Mouse (Mus musculus) CD4-positive helper T cell, adult 2 months (primary cell): Measurements from ENCODE around the gene BC048403.
A peak's percentile ranks its signal among the peaks of the same experiment; 100 is the strongest.
"Not testable (repeated sequence)": the region's sequence is repeated elsewhere in the genome, so short reads cannot be mapped to it uniquely, and the experiment has no call there.

Experiments used
- DNase-seq: peaks from one replicate; pipeline ENCODE4 v3.0.0-alpha.2; 2012; ENCODE audit warnings: low read depth, missing footprints, low spot score

Gene BC048403

DNA sequence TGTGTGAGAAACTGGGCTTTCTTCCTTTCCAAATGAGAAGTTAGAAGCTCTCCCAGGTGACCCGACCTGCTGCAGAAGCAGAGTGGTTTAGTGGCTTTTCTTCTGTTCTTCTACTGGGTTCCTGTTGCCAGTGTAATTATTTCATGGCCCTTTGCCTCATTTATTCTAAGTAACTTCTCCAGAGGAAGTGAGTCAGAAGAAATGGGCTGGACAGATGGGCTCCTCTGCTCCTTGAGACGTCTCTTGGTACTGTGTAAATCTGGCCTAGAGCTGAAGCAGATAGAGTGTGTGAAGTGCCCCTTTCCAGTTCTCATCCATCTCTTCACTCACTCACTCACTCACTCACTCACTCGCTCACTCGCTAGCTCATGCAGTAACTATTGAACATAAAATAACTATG, 16.9 kb downstream of the BC048403 start:
- DNase-seq, result no peak

DNA sequence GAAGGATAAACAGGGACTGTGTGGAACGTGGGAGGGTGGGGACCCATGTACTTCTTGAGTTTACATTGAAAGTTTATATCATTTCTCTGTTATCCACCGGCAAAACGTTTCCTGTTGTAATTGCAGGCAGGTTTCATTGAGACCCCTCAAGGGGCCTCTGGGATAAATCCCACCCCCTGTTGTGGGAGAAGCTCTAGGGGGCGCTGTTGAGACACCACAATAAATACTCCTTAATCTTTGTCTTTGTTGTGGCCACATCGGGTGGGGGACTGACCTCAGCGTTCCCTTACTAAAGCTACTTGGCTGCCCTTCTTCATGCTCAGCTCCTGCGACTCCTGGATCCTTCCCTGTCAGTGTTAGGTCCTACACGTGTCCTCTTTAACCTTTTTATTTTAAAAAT, 19.4 kb downstream of the BC048403 start:
- no peak for DNase-seq

DNA sequence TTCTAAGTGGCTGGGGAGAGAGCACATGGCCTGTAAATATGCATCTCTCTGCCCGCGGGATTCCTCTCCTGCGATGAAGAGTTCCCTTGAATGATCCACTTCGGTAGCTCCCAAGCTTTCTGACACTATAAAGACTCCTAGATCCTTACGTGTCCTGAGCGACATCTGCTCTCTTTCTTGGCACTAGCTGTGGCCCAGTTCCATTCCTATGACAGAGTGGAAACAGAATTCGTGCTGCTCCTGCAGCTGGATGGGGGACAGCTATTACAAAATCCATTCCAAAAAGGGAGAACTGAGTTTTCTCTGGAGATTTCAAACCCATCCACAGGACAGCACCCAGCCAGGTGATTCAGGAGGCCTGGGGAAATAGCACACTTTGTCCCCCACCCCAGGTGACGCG, 22.4 kb downstream of the BC048403 start:
- no peak for DNase-seq

DNA sequence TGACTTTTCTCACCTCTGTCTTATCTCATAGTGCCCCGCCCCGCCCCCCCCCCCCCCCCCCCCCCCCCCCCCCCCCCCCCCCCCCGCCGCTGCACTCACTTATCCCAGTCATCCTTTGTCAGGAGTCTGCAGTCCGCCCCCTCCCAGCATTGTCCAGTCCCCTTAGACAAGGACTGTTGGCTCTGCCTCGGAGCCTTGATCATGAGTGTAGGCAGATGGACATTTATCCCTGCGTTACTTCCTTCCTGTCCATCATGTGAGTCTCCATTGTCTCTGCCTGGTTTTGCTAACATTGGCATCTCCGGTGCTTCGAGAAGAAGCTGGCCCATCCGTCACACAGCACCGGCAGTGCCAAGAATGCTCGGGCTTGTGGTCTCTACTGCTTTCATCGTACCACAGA, 23.5 kb downstream of the BC048403 start:
- peak; percentile 15 for DNase-seq

DNA sequence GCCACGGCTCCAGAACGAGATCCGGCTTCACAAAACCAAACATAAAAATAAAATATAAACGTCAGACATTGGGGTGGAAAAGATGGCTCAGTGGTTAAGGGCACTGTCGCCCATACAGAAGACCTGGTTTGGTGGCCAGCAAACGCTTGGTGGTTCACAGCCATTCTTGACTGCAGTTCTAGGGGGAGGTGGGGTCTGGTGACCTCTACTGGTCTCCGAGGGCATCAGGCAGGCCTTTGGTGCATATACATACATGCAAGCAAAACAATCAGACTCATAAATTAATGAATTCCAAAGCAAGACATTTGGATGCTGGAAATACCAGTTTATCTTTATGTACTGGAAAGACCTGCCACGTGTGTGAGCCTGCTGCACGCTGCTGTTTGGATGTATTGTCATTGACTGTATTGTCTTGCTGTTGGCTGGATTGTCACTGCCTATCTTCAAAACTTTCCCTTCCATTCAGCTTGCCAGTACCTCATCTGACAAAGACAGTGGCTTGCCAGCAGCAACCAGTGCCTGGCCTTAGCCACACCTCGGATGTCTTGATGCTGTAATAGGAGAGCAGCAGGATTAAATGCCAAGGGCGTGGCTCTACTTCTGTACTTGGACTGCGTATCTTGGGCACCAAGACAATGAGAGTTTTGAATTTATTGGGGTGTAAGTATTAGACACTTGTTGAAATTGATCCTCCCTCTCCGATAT, 24.9 kb downstream of the BC048403 start:
- DNase-seq, result no peak

DNA sequence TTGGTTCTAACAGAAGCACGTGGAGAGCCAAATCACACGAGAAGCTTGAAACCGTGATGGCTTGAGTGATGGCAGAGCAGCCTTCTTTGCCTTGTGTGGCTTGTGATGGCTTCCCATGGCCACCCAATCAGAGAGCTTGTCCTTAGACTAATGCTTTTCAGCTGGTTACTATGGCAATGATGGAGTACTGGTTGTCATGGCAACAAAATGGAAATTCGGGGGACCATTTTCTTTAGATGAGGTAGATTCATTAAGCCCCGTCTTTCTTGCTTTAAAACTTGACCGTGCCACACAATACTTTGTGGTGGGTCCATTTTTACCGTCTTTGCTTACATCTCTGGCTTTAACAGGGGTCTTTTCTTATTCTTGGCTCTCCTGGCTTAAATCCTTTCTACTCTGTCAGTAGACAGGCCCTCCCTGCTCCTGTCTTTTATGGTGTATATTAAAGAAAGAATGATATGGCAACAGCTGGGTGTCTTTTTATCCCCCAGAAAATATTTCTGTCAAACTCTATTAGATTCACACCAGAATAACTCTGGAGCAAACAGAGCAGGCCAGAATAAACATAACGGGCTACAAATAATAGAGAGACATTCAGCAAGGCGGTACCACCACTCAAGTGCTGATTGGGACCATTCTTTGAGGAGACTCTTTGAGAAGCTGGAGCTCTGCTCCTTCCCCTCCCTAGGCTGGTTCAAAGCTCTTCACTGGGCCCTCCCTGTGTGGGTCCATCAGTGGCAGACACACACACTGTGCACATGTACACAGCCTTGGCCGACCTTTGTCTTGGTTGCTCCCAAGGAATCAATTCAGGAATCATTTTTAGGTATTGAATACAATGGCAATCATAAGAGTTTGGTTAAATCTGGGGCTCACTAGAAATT, 25.7 kb downstream of the BC048403 start:
- DNase-seq, result no peak

DNA sequence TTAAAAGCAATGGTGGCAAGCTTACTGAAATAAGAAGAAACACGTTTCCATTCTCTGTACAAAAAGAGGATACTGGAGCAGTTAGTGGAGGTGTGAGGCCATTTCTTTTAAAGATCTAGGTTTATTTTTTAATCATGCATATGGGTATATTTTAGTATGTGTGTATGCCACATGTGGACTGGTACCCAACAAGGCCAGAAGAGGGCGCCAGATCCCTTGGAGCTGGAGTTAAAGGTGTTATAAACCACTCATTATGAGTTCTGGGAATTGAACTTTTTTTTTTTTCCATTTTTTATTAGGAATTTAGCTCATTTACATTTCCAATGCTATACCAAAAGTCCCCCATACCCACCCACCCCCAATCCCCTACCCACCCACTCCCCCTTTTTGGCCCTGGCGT, 27.6 kb downstream of the BC048403 start:
- DNase-seq, result not testable (repeated sequence)

DNA sequence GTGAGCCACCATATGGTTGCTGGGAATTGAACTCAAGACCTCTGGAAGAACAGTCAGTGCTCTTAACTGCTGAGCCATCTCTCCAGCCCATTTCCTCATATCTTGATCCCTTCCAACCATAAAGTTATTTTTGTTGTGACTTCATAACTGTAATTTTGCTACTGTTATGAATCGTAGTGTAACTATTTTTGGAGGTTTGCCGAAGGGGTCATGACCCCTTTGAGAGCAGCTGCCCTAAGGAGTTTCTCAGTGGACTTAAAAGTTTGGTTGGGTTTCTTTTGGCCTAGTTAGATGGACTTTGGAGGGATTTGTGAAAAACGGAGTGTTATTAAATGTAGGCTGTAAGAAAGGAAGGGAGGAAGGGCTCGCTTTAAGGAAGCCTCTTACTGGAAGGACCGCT, 30.0 kb downstream of the BC048403 start:
- DNase-seq, result no peak

DNA sequence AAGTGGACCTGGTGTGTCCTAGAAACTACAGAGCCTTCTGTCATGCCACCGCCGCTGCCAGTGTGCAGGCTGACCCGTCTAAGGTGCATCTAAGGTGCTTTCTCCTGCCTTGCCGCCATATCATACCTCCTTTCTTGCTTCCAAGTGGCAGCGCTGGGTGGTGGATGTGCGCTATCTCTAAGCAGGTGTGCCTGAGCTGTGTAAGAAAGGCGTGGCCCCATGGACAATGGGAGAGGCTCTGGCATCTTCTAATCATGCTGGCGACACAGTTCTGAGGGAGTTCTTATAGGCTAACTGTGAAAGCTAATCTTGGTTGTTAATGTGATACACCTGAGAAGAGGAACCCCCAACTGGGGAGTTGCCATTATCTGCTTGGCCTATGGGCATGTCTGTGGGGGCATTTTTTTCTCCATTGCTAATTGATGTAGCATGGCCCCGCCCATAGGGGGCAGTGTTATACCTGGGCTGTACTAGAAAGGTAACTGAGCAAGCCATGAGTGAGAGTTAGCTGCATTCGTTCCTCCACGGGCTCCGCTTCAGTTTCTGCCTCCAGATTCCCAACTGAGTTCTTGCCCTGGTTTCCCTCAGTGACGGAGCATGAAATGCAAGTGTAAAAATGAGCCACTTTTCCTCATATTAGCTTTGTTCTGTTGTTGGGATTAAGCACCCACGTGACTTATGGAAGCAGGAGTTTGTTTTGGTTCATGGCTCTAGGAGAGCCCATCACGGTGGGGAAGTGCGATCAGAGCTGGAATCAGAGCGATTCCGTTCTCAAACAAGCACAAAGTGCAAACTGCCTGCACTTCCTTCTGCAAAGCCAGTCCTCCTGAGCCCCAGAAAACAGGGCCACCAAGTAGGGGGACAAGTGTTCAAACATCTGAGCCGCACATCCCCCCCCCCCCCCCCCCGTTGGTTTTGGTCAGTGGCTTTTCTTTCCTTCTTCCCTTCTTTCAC, 31.2 kb downstream of the BC048403 start:
- peak; percentile 47 for DNase-seq

DNA sequence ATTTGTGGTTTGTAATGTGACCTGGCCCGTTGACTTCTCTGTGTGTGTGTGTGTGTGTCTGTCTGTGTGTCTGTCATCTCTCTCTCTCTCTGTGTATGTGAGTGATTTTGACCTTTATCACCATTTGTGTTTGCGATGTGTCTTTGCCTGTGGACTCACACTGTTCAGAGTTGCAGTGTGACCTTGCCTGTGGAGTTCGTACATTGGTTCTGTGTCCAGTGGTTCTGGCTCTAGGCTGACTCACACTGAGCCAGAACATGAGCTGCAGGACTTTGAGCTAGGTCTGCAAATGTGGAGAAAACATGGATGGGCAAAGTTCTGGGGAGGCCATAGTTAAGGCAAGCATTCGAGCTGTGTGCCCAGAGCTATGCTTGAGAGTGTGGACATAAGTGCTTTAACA, 34.1 kb downstream of the BC048403 start:
- DNase-seq, result no peak

DNA sequence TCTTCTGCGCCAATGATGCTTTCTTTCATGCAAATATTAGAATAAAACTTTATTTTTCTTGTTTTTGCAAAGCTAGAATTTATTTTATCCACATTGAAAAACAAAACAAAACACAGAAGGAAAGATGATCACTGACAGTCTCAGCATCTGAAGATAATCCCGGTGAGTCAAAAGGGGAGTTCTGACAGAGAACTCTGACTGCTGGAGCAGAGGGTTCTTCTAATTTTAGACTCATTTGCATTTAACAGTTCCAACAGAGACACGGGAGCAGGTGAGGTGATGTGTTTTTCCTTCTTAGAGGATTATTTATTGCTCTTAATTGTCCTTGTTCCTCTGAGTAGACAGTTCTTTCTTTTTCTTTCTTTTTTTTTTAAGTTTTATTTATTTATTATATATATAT, 36.3 kb downstream of the BC048403 start:
- DNase-seq, result no peak

DNA sequence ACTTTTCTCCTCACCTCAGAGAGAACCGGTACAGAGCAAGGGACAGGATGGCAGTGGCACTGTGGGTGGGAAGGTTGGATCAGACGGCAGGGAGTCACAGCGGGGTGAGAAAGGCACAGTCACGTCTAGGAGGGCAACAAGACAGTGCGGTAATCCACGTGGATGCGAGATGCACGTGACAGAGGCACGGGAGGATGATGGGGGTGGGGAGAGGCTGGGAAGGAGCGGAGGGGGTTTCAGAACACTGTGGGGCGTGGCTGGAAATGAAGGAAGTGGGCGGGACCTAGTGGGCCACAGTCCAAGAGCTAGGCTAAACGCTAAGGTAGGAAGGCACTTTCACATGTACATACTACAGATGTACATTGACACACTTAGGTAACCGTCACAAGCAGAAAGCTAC, 41.4 kb downstream of the BC048403 start:
- DNase-seq, result peak; percentile 21

DNA sequence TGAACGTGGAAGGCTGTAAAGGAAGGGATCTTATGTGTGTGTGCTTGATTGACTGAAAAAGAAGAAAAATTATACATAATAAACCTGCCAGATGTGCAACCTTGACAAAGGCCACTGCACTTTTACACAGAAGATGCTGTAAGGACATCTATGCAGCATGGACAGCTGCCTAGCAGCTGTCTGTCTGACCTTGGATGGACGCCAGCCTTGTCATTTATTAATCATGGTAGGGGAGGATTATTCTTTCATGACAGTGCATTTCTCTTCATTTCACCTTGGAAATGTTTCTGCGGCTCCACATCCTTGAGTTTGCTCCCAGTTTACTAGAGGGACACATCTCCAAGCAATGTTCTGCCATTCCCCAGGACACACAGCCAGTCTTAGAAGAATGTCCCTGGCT, 48.8 kb downstream of the BC048403 start:
- no peak for DNase-seq

DNA sequence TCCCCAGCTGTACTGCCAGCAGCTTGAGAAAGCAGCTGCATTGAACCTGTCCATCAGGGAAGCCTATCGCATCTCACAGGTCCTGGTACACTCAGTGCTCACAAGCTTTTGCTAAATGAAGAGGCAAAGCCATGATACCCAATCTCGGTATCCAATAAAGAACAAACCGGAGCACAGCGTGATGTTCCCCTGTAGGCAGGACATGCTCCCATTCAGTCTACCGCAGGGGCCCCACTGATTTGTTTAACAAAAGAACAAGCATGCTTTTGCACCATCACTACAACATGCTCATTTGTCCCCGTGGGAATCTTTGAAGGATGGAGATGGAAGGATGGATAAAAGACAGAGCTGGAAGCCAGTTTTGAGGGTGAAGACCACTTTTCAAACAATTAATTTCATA, 50.3 kb downstream of the BC048403 start:
- no peak for DNase-seq

DNA sequence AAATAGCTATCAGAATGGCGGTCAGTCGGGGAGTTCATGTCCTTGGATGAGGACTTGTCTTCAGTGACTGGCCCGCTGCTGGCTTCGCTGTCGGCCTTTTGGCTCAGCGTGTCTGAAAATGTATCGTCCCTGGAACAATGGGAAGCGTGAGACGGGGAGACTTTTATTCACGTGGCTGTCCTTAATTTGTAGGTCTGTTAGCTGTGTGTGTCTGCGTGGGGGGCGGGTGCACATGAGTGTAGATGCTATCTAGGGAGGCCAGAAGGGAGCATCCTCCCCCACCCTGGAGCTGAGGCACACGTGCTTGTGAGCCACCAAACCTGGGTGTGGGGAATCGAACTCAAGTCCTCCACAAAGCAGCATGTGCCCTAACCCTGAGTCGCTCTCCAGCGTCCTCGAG, 52.9 kb downstream of the BC048403 start:
- DNase-seq, result no peak

DNA sequence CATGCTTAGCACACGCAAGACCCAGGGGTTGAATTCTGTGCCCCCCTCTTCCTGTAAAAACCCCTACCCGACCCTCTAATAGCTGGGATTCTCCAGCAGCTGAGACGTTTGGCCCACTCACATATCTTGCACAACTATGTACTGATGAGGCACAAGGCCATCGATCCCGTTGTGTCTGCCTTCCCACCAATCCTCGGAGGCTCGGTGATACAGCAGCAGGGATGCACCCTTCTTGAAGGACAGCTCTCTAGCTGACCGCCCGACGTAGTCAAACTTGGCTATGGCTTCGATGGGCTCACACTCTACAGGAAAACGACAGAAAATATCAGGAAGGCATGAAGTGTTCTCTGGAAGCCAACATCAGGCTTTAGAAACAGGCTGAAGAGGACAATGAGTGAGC, 54.7 kb downstream of the BC048403 start:
- DNase-seq, result no peak

DNA sequence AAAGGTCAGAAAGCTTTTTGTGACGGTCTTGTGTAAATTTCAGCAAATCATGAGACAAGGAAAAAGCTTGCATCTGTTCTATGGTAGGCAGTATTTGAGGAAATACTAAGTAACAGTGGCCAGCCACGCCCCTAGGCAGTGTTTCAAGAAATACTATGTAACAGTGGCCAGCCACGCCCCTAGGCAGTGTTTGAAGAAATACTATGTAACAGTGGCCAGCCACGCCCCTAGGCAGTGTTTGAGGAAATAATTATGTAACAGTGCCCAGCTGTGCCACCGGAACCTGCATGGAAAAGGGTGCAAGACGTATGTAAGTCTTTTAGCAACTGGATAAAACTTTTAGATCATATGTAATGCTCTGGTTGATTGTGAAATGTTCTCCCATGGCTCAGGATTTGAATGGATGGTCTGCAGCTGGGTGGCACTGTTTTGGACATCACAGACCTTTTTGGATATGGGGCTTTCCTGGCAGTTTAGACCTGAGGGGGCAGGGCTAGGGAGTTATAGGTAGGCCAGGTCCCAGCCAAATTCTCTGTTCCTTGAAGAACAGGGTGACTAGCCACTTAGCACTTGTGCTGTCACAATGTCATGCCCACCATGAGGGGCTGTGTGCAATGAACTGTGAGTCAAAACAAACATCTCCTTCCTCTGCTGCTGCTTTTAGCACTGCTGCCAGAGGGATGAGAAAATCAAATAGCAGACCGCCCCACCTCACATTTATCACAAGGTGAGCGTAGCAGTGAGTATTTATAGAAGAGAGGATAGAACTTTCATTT, 56.5 kb downstream of the BC048403 start:
- DNase-seq, result peak; percentile 40

DNA sequence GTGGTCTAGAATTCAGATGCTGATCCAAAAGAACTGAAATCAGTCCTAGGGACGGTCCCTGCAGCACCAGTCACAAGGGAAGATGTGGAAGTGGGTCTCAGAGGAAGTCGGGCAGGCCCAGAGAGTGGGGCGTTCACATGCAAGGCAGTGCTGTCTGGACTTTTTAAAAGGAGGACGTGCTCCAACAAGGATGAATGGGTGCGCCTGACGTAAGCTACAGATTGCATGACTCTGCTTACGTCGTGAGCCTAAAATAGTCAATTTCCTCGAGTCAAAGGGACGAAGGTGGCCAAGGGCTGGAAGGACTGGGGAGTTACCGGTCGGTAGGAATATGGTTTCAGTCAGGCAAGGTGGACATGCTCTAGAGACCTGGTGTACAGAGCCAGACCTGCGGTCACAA, 60.3 kb downstream of the BC048403 start:
- no peak for DNase-seq
